In the genomic region with DNA sequence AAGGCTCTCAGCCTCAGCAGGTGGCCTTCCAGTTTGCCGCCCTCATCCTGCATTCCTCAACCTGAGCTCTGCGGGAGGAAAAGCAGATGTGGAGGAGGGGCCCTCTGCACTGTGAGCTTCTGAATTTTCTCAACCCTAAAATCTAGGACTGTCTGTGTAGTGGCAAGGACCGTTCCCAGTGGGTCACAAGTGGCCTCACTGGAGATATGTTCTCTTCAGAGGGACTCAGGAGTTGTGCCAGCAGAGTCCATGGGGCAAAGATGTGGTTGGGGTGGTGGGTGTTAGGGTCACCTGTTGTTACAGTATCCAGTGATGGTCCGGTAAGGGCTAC, we compare ENCODE assay signal across 8 mouse cellular contexts. TPM values are rescaled to one million over a fixed set of nuclear protein-coding genes. Genes with fewer than 3 reads are reported as not detected.
DNase-seq lines count a peak whose midpoint lies in the region; ATAC-seq and TF ChIP-seq lines count a peak whose summit lies in the region.
"Had no signal": no experiment of that assay in that cellular context is flagged by ENCODE, and none has a peak within 500 bp of the region (broad histone marks: within the 10 kb centered on the region; RNA-seq: fewer than 3 reads in every experiment).

No protein-coding gene starts in this region.

- 34% methylated on average over 4 of the region's 4 CpGs for WGBS in lung, postnatal 0 days
- 28% methylated on average over 4 of the region's 4 CpGs for WGBS in forebrain, embryonic 13.5 days
- 22% methylated on average over 4 of the region's 4 CpGs for WGBS in limb, embryonic 15.5 days
- WGBS in stomach, postnatal 0 days = 40% methylated on average over 4 of the region's 4 CpGs

- H3K4me1 ChIP-seq in lung, postnatal 0 days (ENCODE audit: insufficient read depth, low read depth, low read length) = no peaks in the 10 kb centered on the region
- peaks cover 4% of the 10 kb centered on the region; the same call in 1 of the 2 replicates for H3K4me1 ChIP-seq in forebrain, embryonic 13.5 days
- H3K4me1 ChIP-seq in limb, embryonic 15.5 days = peaks cover 9% of the 10 kb centered on the region; the same call in 1 of the 2 replicates
- no peaks in the 10 kb centered on the region for H3K4me1 ChIP-seq in stomach, postnatal 0 days (replicated peaks; ENCODE audit: control insufficient read depth, insufficient read depth)

- no peak for TF ChIP-seq EP300 in lung, postnatal 0 days (IDR thresholded peaks at IDR 0.05)
- TF ChIP-seq EP300 in stomach, postnatal 0 days (optimal IDR thresholded peaks at IDR 0.05) = no peak

- no peak overlapping the region for H3K9ac ChIP-seq in lung, postnatal 0 days (replicated peaks; ENCODE audit: low read depth)
- H3K9ac ChIP-seq in forebrain, embryonic 13.5 days = peak overlapping the region; percentile 60
- no peak overlapping the region for H3K9ac ChIP-seq in limb, embryonic 15.5 days
- H3K9ac ChIP-seq in stomach, postnatal 0 days (ENCODE audit: low read length) = peak overlapping the region; percentile 39; the same call in 1 of the 2 replicates

- no peak for TF ChIP-seq CTCF in lung, postnatal 0 days (IDR thresholded peaks at IDR 0.05)
- no peak for TF ChIP-seq CTCF in stomach, postnatal 0 days (IDR thresholded peaks at IDR 0.05; ENCODE audit: low read depth)

- H3K4me3 ChIP-seq in lung, postnatal 0 days (ENCODE audit: low read depth, low read length) = no peak overlapping the region; the same call in 1 of the 2 replicates
- peak overlapping the region; percentile 40 for H3K4me3 ChIP-seq in forebrain, embryonic 13.5 days
- H3K4me3 ChIP-seq in limb, embryonic 15.5 days = peak overlapping the region; percentile 34
- H3K4me3 ChIP-seq in stomach, postnatal 0 days (ENCODE audit: low read depth, low read length) = peak overlapping the region; percentile 32

- no peak for DNase-seq in lung, postnatal 0 days (ENCODE audit: low spot score)
- no peak for DNase-seq in lung, postnatal 25 days (ENCODE audit: low spot score)
- DNase-seq in stomach, postnatal 0 days (ENCODE audit: low spot score) = no peak
- no peak for DNase-seq in thymus, postnatal 0 days (ENCODE audit: low spot score)
- DNase-seq in adrenal gland, postnatal 10 days = no peak

- H3K4me2 ChIP-seq in lung, postnatal 0 days (replicated peaks; ENCODE audit: low read depth, low read length) = peak overlapping the region; percentile 57
- H3K4me2 ChIP-seq in forebrain, embryonic 13.5 days = peak overlapping the region; percentile 64
- H3K4me2 ChIP-seq in limb, embryonic 15.5 days = peak overlapping the region; percentile 57
- peak overlapping the region; percentile 64 for H3K4me2 ChIP-seq in stomach, postnatal 0 days (replicated peaks; ENCODE audit: low read depth)

- no peaks in the 10 kb centered on the region for H3K27me3 ChIP-seq in lung, postnatal 0 days (replicated peaks; ENCODE audit: insufficient read depth, low read length)
- H3K27me3 ChIP-seq in forebrain, embryonic 13.5 days = 0 out of 2 replicates have a peak, but pooled peaks cover 6% of the 10 kb centered on the region
- H3K27me3 ChIP-seq in limb, embryonic 15.5 days = peaks cover 15% of the 10 kb centered on the region
- no peaks in the 10 kb centered on the region for H3K27me3 ChIP-seq in stomach, postnatal 0 days (ENCODE audit: control insufficient read depth, insufficient read depth, low read length)

- no peak for ATAC-seq in lung, postnatal 0 days
- ATAC-seq in forebrain, embryonic 13.5 days = no peak
- no peak for ATAC-seq in limb, embryonic 15.5 days (ENCODE audit: insufficient number of reproducible peaks, low FRiP score, low TSS enrichment, low read depth)
- ATAC-seq in stomach, postnatal 0 days (ENCODE audit: low FRiP score, low TSS enrichment) = no peak

- H3K36me3 ChIP-seq in lung, postnatal 0 days (ENCODE audit: insufficient read depth, low read length) = no peaks in the 10 kb centered on the region
- no peaks in the 10 kb centered on the region for H3K36me3 ChIP-seq in forebrain, embryonic 13.5 days (ENCODE audit: poor library complexity, severe bottlenecking)
- H3K36me3 ChIP-seq in limb, embryonic 15.5 days = no peaks in the 10 kb centered on the region
- no peaks in the 10 kb centered on the region for H3K36me3 ChIP-seq in stomach, postnatal 0 days (ENCODE audit: control insufficient read depth, insufficient read depth, low read length)

- H3K9me3 ChIP-seq in lung, postnatal 0 days (ENCODE audit: low read length) = no peaks in the 10 kb centered on the region
- H3K9me3 ChIP-seq in forebrain, embryonic 13.5 days (replicated peaks) = no peaks in the 10 kb centered on the region
- H3K9me3 ChIP-seq in limb, embryonic 15.5 days = no peaks in the 10 kb centered on the region
- H3K9me3 ChIP-seq in stomach, postnatal 0 days (ENCODE audit: control insufficient read depth, low read length) = no peaks in the 10 kb centered on the region

- H3K27ac ChIP-seq in lung, postnatal 0 days (ENCODE audit: low read length) = no peak overlapping the region
- H3K27ac ChIP-seq in forebrain, embryonic 13.5 days = 0 out of 2 replicates have a peak overlapping the region, but pooled peaks have one; percentile 10
- H3K27ac ChIP-seq in limb, embryonic 15.5 days = no peak overlapping the region
- H3K27ac ChIP-seq in stomach, postnatal 0 days (replicated peaks) = no peak overlapping the region

RNA-seq across cellular contexts. Expression of gene Lpo, which starts 10.7 kb away (rescaled TPM):
- polyA plus RNA-seq in lung, postnatal 0 days (2015; fragmentation: Nextera tagmentation; extraction: Ambion mirVana) = not detected in 2 replicates
- 0.18 and 0.26 TPM in 2 replicates for polyA plus RNA-seq in forebrain, embryonic 13.5 days (2015; fragmentation: Nextera tagmentation; extraction: Ambion mirVana)
- polyA plus RNA-seq in limb, embryonic 15.5 days (2015; fragmentation: Nextera tagmentation; extraction: Ambion mirVana) = 0.11 and 0.12 TPM in 2 replicates
- polyA plus RNA-seq in stomach, postnatal 0 days (2015; fragmentation: Nextera tagmentation; extraction: Ambion mirVana) = 0.41 and 0.69 TPM in 2 replicates
- polyA plus RNA-seq in thymus, postnatal 0 days (2015; fragmentation: Nextera tagmentation; extraction: Ambion mirVana) = 6.4 and 8.4 TPM in 2 replicates
- not detected for total RNA-seq in adrenal gland, postnatal 10 days (2021)
- total RNA-seq: adrenal gland, adult 18-20 months had no signal

RNA-seq across cellular contexts. Expression of gene Mpo, which starts 24.0 kb away (rescaled TPM):
- 0.32 and 0.68 TPM in 2 replicates for polyA plus RNA-seq in lung, postnatal 0 days (2015; fragmentation: Nextera tagmentation; extraction: Ambion mirVana)
- 0.17 and 0.44 TPM in 2 replicates for polyA plus RNA-seq in forebrain, embryonic 13.5 days (2015; fragmentation: Nextera tagmentation; extraction: Ambion mirVana)
- 1.1 and 1.5 TPM in 2 replicates for polyA plus RNA-seq in limb, embryonic 15.5 days (2015; fragmentation: Nextera tagmentation; extraction: Ambion mirVana)
- 0.52 and 0.74 TPM in 2 replicates for polyA plus RNA-seq in stomach, postnatal 0 days (2015; fragmentation: Nextera tagmentation; extraction: Ambion mirVana)
- 5.0 and 6.2 TPM in 2 replicates for polyA plus RNA-seq in thymus, postnatal 0 days (2015; fragmentation: Nextera tagmentation; extraction: Ambion mirVana)
- total RNA-seq in adrenal gland, postnatal 10 days (2021) = 1 to 10 TPM; 4.8 to 6.2 TPM
- total RNA-seq: adrenal gland, adult 18-20 months had no signal

RNA-seq across cellular contexts. Expression of gene Mks1, which starts 35.6 kb away (rescaled TPM):
- polyA plus RNA-seq in lung, postnatal 0 days (2015; fragmentation: Nextera tagmentation; extraction: Ambion mirVana) = 5.6 and 7.5 TPM in 2 replicates
- 11.8 and 15.5 TPM in 2 replicates for polyA plus RNA-seq in forebrain, embryonic 13.5 days (2015; fragmentation: Nextera tagmentation; extraction: Ambion mirVana)
- polyA plus RNA-seq in limb, embryonic 15.5 days (2015; fragmentation: Nextera tagmentation; extraction: Ambion mirVana) = 15.5 and 16.8 TPM in 2 replicates
- polyA plus RNA-seq in stomach, postnatal 0 days (2015; fragmentation: Nextera tagmentation; extraction: Ambion mirVana) = 4.3 and 4.5 TPM in 2 replicates
- polyA plus RNA-seq in thymus, postnatal 0 days (2015; fragmentation: Nextera tagmentation; extraction: Ambion mirVana) = 4.9 and 6.7 TPM in 2 replicates
- 10 to 100 TPM in 1 of 2 experiments, 1 to 10 TPM in 1; 9.1 to 12.8 TPM for total RNA-seq in adrenal gland, postnatal 10 days (2021)

RNA-seq across cellular contexts. Expression of gene Tspoap1, which starts 57.1 kb away (rescaled TPM):
- 0.64 and 0.83 TPM in 2 replicates for polyA plus RNA-seq in lung, postnatal 0 days (2015; fragmentation: Nextera tagmentation; extraction: Ambion mirVana)
- 20.7 and 29.1 TPM in 2 replicates for polyA plus RNA-seq in forebrain, embryonic 13.5 days (2015; fragmentation: Nextera tagmentation; extraction: Ambion mirVana)
- 1.4 and 1.5 TPM in 2 replicates for polyA plus RNA-seq in limb, embryonic 15.5 days (2015; fragmentation: Nextera tagmentation; extraction: Ambion mirVana)
- polyA plus RNA-seq in stomach, postnatal 0 days (2015; fragmentation: Nextera tagmentation; extraction: Ambion mirVana) = 0.56 and 0.70 TPM in 2 replicates
- 2.6 and 4.0 TPM in 2 replicates for polyA plus RNA-seq in thymus, postnatal 0 days (2015; fragmentation: Nextera tagmentation; extraction: Ambion mirVana)
- 1 to 10 TPM; 1.8 to 4.2 TPM for total RNA-seq in adrenal gland, postnatal 10 days (2021)

RNA-seq across cellular contexts. Expression of gene Epx, which starts 57.9 kb away (rescaled TPM):
- not detected in 2 replicates for polyA plus RNA-seq in lung, postnatal 0 days (2015; fragmentation: Nextera tagmentation; extraction: Ambion mirVana)
- polyA plus RNA-seq in forebrain, embryonic 13.5 days (2015; fragmentation: Nextera tagmentation; extraction: Ambion mirVana) = not detected in 2 replicates
- polyA plus RNA-seq in limb, embryonic 15.5 days (2015; fragmentation: Nextera tagmentation; extraction: Ambion mirVana) = 0.10 and 0.29 TPM in 2 replicates
- 0.10 and 0.12 TPM in 2 replicates for polyA plus RNA-seq in stomach, postnatal 0 days (2015; fragmentation: Nextera tagmentation; extraction: Ambion mirVana)
- polyA plus RNA-seq in thymus, postnatal 0 days (2015; fragmentation: Nextera tagmentation; extraction: Ambion mirVana) = 0.22 and 0.64 TPM in 2 replicates
- total RNA-seq in adrenal gland, postnatal 10 days (2021) = 1 to 10 TPM in 1 of 2 experiments, under 1 TPM in 1; 0.87 to 1.5 TPM
- total RNA-seq: adrenal gland, adult 18-20 months had no signal

Comparison
In these comparisons a context has a peak if more than half of its experiments do, and no peak if none do; other contexts are left out.
1. H3K9ac ChIP-seq: peak in forebrain, embryonic 13.5 days (single experiment) and stomach, postnatal 0 days (single experiment); none in lung, postnatal 0 days (single experiment) and limb, embryonic 15.5 days (single experiment).
2. Peak in every context shown above with its lines, with median percentiles within 50 percentile points of each other: H3K4me2 ChIP-seq.